Mouse (Mus musculus): ENCODE measurements at regions not wholly inside any gene's neighbourhood (a gene's known extent, or its start where the extent isn't known, plus 50 kb on each side); places are given as distances from the start of the nearest gene placed in this dataset.

DNA sequence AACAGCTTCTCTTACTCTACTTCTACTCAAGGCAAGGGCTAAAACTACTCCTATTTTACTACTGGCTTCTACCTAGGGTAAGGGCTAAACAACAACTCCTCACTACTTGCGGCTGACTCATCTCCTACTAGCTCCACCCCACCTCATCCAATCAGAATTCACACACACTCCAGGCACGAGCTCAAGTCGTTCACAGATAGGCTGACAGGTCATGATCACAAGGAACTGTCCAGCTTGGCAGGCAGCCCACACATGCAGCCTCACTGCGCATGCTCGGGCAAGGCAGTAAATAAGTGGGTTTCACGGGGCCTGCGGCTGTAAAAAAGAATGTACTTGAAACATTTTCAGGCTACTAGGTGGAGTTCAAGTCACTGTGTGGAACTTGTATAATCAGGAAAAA is 197.6 kb downstream of the Ccdc50 start:
- 40% methylated on average over 7 of the region's 7 CpGs for WGBS
- H3K4me1 ChIP-seq (ENCODE audit: control insufficient read depth, insufficient read depth, low read length) = no peaks in the 10 kb centered on the region
- no peaks in the 10 kb centered on the region for H3K36me3 ChIP-seq (ENCODE audit: control insufficient read depth, insufficient read depth, low read length)
- H3K9me3 ChIP-seq (ENCODE audit: control insufficient read depth, low read length) = no peaks in the 10 kb centered on the region
- no peak overlapping the region for H3K4me2 ChIP-seq (ENCODE audit: low read depth, severe bottlenecking)
- H3K27ac ChIP-seq (replicated peaks; ENCODE audit: low read depth, low read length) = no peak overlapping the region
- no peak overlapping the region for H3K4me3 ChIP-seq (ENCODE audit: low read depth, low read length)
- H3K27me3 ChIP-seq (ENCODE audit: control insufficient read depth, insufficient read depth, low read length) = no peaks in the 10 kb centered on the region
- DNase-seq (ENCODE audit: low spot score) = peak; percentile 32
- no peak overlapping the region for H3K9ac ChIP-seq (ENCODE audit: low read length)
- ATAC-seq (ENCODE audit: insufficient number of reproducible peaks, low FRiP score, low TSS enrichment, low read depth) = no peak

- 90% methylated on average over 3 of the region's 3 CpGs for WGBS
These were observed 220.7 kb downstream of the Ccdc50 start for GRCm38 (mm10) chr16:27609366-27609765.

DNA sequence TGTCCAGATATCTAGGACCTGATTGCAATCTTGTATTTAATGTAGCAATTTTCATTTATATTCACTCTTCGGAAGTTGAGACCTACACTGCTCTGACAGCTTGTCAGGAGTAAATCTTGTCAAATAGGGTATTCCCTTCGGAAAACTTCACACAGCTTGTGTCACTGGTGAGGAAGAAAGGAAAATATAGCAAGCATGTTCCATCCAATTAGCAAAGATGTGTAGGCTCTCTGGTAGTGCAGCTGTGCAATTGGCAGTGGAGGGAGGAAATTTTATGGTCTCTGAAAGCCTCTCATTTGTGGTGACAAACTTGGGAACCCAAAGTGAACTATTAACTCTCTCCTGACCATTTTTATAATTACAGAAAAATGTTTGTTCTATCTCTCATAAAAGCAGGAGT is 252.6 kb downstream of the Ccdc50 start:
- Histone ChIP-seq H3K27me3 (ENCODE audit: control insufficient read depth, insufficient read depth, low read length) (no peaks in the 10 kb centered on the region), H3K36me3 (ENCODE audit: control insufficient read depth, insufficient read depth, low read length) (no peaks in the 10 kb centered on the region), H3K27ac (replicated peaks; ENCODE audit: low read depth, low read length) (no peak overlapping the region), H3K9ac (ENCODE audit: low read length) (no peak overlapping the region), H3K4me1 (ENCODE audit: control insufficient read depth, insufficient read depth, low read length) (no peaks in the 10 kb centered on the region), H3K4me2 (ENCODE audit: low read depth, severe bottlenecking) (no peak overlapping the region), H3K4me3 (ENCODE audit: low read depth, low read length) (no peak overlapping the region), H3K9me3 (ENCODE audit: control insufficient read depth, low read length) (no peaks in the 10 kb centered on the region)
- ATAC-seq (ENCODE audit: insufficient number of reproducible peaks, low FRiP score, low TSS enrichment, low read depth) (no peak), DNase-seq (ENCODE audit: low spot score) (no peak)
- WGBS = 42% methylated on average over 2 of the region's 2 CpGs

More at GRCm38 (mm10) chr16:27609366-27609765, 220.7 kb downstream of the Ccdc50 start:
- ATAC-seq (ENCODE audit: insufficient number of reproducible peaks, low FRiP score, low TSS enrichment, low read depth) = no peak
- Histone ChIP-seq H3K27ac (replicated peaks; ENCODE audit: low read depth, low read length) (no peak overlapping the region), H3K36me3 (ENCODE audit: control insufficient read depth, insufficient read depth, low read length) (no peaks in the 10 kb centered on the region), H3K9ac (ENCODE audit: low read length) (no peak overlapping the region), H3K9me3 (ENCODE audit: control insufficient read depth, low read length) (no peaks in the 10 kb centered on the region), H3K4me2 (ENCODE audit: low read depth, severe bottlenecking) (no peak overlapping the region), H3K4me1 (ENCODE audit: control insufficient read depth, insufficient read depth, low read length) (no peaks in the 10 kb centered on the region), H3K4me3 (ENCODE audit: low read depth, low read length) (no peak overlapping the region), H3K27me3 (ENCODE audit: control insufficient read depth, insufficient read depth, low read length) (no peaks in the 10 kb centered on the region)
- DNase-seq (ENCODE audit: low spot score) = no peak

DNA sequence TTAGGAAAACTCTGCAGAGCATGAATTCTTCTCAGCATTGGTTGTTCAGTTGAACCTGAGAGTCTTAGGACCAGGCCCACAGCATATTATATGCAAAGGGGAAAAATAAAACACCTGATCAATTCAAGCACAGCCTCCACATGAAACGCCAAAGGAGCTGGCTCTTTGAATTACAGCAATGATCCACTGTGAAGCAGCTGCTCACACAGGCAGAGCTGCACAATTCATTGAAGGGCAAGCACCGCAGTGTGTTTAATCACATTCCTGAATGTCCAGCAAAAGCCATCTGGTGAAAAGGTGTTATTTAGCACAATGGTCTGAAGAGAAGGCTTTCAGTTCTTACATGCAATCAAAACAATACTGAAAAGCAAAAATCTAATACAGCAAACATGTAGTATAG is 289.6 kb downstream of the Ccdc50 start:
- Histone ChIP-seq H3K4me3 (ENCODE audit: low read depth, low read length) (no peak overlapping the region), H3K4me2 (ENCODE audit: low read depth, severe bottlenecking) (no peak overlapping the region), H3K27me3 (ENCODE audit: control insufficient read depth, insufficient read depth, low read length) (no peaks in the 10 kb centered on the region), H3K36me3 (ENCODE audit: control insufficient read depth, insufficient read depth, low read length) (no peaks in the 10 kb centered on the region), H3K9ac (ENCODE audit: low read length) (no peak overlapping the region), H3K9me3 (ENCODE audit: control insufficient read depth, low read length) (no peaks in the 10 kb centered on the region), H3K4me1 (ENCODE audit: control insufficient read depth, insufficient read depth, low read length) (no peaks in the 10 kb centered on the region), H3K27ac (replicated peaks; ENCODE audit: low read depth, low read length) (no peak overlapping the region)
- ATAC-seq (ENCODE audit: insufficient number of reproducible peaks, low FRiP score, low TSS enrichment, low read depth) = no peak
- WGBS = 44% methylated on average over 2 of the region's 2 CpGs
- peak; percentile 25 for DNase-seq (ENCODE audit: low spot score)

DNA sequence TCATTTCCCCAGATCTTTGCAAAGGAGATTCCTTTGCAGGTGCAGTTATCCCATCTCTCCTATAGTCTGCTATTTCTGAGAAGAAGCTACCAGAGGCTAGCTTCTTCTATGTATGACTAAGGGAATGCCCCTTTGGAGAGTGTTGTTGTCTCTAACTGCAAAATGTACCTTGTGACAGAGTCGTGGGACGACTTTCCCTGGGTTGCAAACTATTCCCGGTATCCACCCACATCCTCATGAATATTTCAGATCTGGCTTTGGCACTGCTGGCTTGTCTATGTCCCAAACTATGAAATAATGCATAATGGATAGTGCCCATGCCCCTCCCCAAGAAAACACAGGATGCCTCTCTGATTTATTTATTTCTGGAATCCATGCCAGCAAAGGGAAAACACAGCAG is 294.3 kb downstream of the Ccdc50 start:
- no peak for DNase-seq (ENCODE audit: low spot score)
- no peak overlapping the region for H3K4me2 ChIP-seq (ENCODE audit: low read depth, severe bottlenecking)
- 81% methylated on average over 3 of the region's 3 CpGs for WGBS

DNA sequence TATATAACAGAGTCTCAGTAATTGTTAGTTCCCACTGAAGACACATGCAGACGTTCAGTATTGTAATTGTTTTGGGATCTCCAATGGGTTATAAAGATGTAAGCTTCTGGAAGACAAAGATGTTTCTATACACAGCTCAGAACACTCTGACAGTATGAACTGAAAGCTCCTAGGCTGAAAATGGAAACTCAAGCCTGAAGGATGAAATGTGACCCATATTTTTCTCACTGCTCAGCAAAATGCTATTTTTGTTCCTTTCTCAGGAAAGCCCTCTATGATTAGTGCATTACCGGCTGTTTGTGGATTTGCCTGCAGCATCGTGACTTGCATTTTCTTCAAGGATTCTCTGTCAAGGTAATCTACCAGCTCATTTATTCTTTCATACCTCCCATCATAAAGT is 295.2 kb downstream of the Ccdc50 start:
- no peaks in the 10 kb centered on the region for H3K27me3 ChIP-seq (ENCODE audit: control insufficient read depth, insufficient read depth, low read length)
- H3K9me3 ChIP-seq (ENCODE audit: control insufficient read depth, low read length) = no peaks in the 10 kb centered on the region
- WGBS = 77% methylated on average over 3 of the region's 3 CpGs
- H3K4me3 ChIP-seq (ENCODE audit: low read depth, low read length) = no peak overlapping the region
- H3K9ac ChIP-seq (ENCODE audit: low read length) = no peak overlapping the region
- H3K36me3 ChIP-seq (ENCODE audit: control insufficient read depth, insufficient read depth, low read length) = no peaks in the 10 kb centered on the region
- no peak for ATAC-seq (ENCODE audit: insufficient number of reproducible peaks, low FRiP score, low TSS enrichment, low read depth)
- H3K27ac ChIP-seq (replicated peaks; ENCODE audit: low read depth, low read length) = no peak overlapping the region
- no peak overlapping the region for H3K4me2 ChIP-seq (ENCODE audit: low read depth, severe bottlenecking)
- no peaks in the 10 kb centered on the region for H3K4me1 ChIP-seq (ENCODE audit: control insufficient read depth, insufficient read depth, low read length)
- DNase-seq (ENCODE audit: low spot score) = no peak

More for the DNA sequence above, 294.3 kb downstream of the Ccdc50 start:
- no peak overlapping the region for H3K9ac ChIP-seq (ENCODE audit: low read length)
- H3K27ac ChIP-seq (replicated peaks; ENCODE audit: low read depth, low read length) = no peak overlapping the region
- H3K4me3 ChIP-seq (ENCODE audit: low read depth, low read length) = no peak overlapping the region
- H3K4me1 ChIP-seq (ENCODE audit: control insufficient read depth, insufficient read depth, low read length) = no peaks in the 10 kb centered on the region
- no peak for ATAC-seq (ENCODE audit: insufficient number of reproducible peaks, low FRiP score, low TSS enrichment, low read depth)
- H3K27me3 ChIP-seq (ENCODE audit: control insufficient read depth, insufficient read depth, low read length) = no peaks in the 10 kb centered on the region
- no peaks in the 10 kb centered on the region for H3K9me3 ChIP-seq (ENCODE audit: control insufficient read depth, low read length)
- no peaks in the 10 kb centered on the region for H3K36me3 ChIP-seq (ENCODE audit: control insufficient read depth, insufficient read depth, low read length)

GRCm38 (mm10) chr16:27709946-27710345 is 321.3 kb downstream of the Ccdc50 start:
- whole genome bisulfite sequencing = 65% methylated on average over 5 of the region's 5 CpGs
- DNase-seq (ENCODE audit: low spot score) (no peak), ATAC-seq (ENCODE audit: insufficient number of reproducible peaks, low FRiP score, low TSS enrichment, low read depth) (no peak)
- H3K4me2 ChIP-seq (ENCODE audit: low read depth, severe bottlenecking) = no peak overlapping the region
- no peak overlapping the region for H3K4me3 ChIP-seq (ENCODE audit: low read depth, low read length)
- H3K4me1 ChIP-seq (ENCODE audit: control insufficient read depth, insufficient read depth, low read length) = no peaks in the 10 kb centered on the region
- H3K9me3 ChIP-seq (ENCODE audit: control insufficient read depth, low read length) = no peaks in the 10 kb centered on the region
- H3K27me3 ChIP-seq (ENCODE audit: control insufficient read depth, insufficient read depth, low read length) = no peaks in the 10 kb centered on the region
- H3K36me3 ChIP-seq (ENCODE audit: control insufficient read depth, insufficient read depth, low read length) = no peaks in the 10 kb centered on the region
- H3K9ac ChIP-seq (ENCODE audit: low read length) = no peak overlapping the region
- no peak overlapping the region for H3K27ac ChIP-seq (replicated peaks; ENCODE audit: low read depth, low read length)

DNA sequence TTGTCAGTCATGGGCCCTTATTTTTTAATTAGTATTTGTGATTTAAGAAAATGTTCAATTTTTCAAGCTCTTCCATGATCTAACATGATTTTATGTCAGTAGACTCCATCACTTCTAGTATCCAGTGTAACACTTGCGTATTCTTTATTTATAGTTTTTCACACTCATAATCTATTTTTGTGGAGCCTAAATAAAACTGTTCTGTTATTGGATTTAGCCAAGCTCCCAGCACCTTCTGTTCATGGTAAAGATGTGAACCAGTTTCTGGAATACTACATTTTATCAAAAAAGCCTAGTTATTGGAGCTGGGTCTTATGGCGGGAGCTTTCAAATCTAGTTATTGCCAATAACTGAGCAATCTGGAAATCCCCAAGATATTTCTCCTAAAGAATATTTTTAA is 334.8 kb downstream of the Ccdc50 start:
- H3K27me3 ChIP-seq (ENCODE audit: control insufficient read depth, insufficient read depth, low read length) = no peaks in the 10 kb centered on the region
- no peak overlapping the region for H3K4me2 ChIP-seq (ENCODE audit: low read depth, severe bottlenecking)
- no peaks in the 10 kb centered on the region for H3K9me3 ChIP-seq (ENCODE audit: control insufficient read depth, low read length)
- ATAC-seq (ENCODE audit: insufficient number of reproducible peaks, low FRiP score, low TSS enrichment, low read depth) (no peak), DNase-seq (ENCODE audit: low spot score) (no peak)
- no peaks in the 10 kb centered on the region for H3K36me3 ChIP-seq (ENCODE audit: control insufficient read depth, insufficient read depth, low read length)
- H3K9ac ChIP-seq (ENCODE audit: low read length) = no peak overlapping the region
- no peak overlapping the region for H3K4me3 ChIP-seq (ENCODE audit: low read depth, low read length)
- no peak overlapping the region for H3K27ac ChIP-seq (replicated peaks; ENCODE audit: low read depth, low read length)
- WGBS = 97% methylated on average over 2 of the region's 2 CpGs
- H3K4me1 ChIP-seq (ENCODE audit: control insufficient read depth, insufficient read depth, low read length) = no peaks in the 10 kb centered on the region
